Mouse (Mus musculus) left cerebral cortex, postnatal 14 days (tissue): ENCODE data around the gene Ttyh1. TPM values are rescaled to one million over a fixed set of nuclear protein-coding genes. Genes with fewer than 3 reads are reported as not detected.
A peak's percentile ranks its signal among the peaks of the same experiment; 100 is the strongest.

ENCODE experiments used
- DNase-seq, 2 experiments: peaks; one replicate each; pipeline ENCODE4 v3.0.0; 2021 to 2022; ENCODE audit warnings: low spot score in 2 of 2, mixed read lengths in 1 of 2
- intact Hi-C: fragments of 180-260 bp; cut with DNase I; formaldehyde crosslinking; loops from one replicate; pipeline ENCODE4 v1.15.1; 2025
- long read RNA-seq, 2 experiments: library from polyadenylated mRNA; stranded (forward); transcript quantifications; one replicate each; pipeline ENCODE4 v2.0.0; 2021
- total RNA-seq, 2 experiments: library from RNA; stranded (reverse); gene quantifications; 2 replicates each; pipeline ENCODE4 v1.2.3; 2021

The Ttyh1 gene
- total RNA-seq, result 100 to 1,000 TPM; 837 to 867 TPM
- long read RNA-seq, experiment 1, full-length matches to known transcripts, result 860 of 1,037 reads
- long read RNA-seq, experiment 1, partial matches to known transcripts, result 88 of 1,037 reads
- long read RNA-seq, experiment 1, other reads (novel, unspliced or antisense), result 89 of 1,037 reads
- long read RNA-seq, experiment 2, full-length matches to known transcripts, result 721 of 896 reads
- long read RNA-seq, experiment 2, partial matches to known transcripts, result 77 of 896 reads
- long read RNA-seq, experiment 2, other reads (novel, unspliced or antisense), result 98 of 896 reads

- intact Hi-C loops, result loop anchor here (2.0 to 5.0 kb wide), 2 partner anchors 31 to 92 kb away; no protein-coding TSS in a partner anchor
Measured at GRCm38 (mm10) chr7:4119344-4119902, at the start of gene Ttyh1. Gene Ttyh1, plus strand, starts transcription at chr7:4119408.

GRCm38 (mm10) chr7:4071066-4071465 is 48.1 kb upstream of the Ttyh1 start:
- DNase-seq, result no peak
- intact Hi-C loops, result no loop called here

More at GRCm38 (mm10) chr7:4119344-4119902, at the start of gene Ttyh1:
- DNase-seq, result peak; percentile 73 to 79

GRCm38 (mm10) chr7:4073144-4073543 is 46.1 kb upstream of the Ttyh1 start:
- intact Hi-C loops, result no loop called here

GRCm38 (mm10) chr7:4079511-4079910 is 39.7 kb upstream of the Ttyh1 start:
- intact Hi-C loops, result no loop called here
- no peak for DNase-seq

More at GRCm38 (mm10) chr7:4073144-4073543, 46.1 kb upstream of the Ttyh1 start:
- no peak for DNase-seq

- intact Hi-C loops, result no loop called here
- no peak for DNase-seq
Measured at GRCm38 (mm10) chr7:4080552-4080951, 38.7 kb upstream of the Ttyh1 start.

GRCm38 (mm10) chr7:4081706-4082105 is 37.5 kb upstream of the Ttyh1 start:
- DNase-seq, result no peak
- intact Hi-C loops, result no loop called here

GRCm38 (mm10) chr7:4082804-4083203 is 36.4 kb upstream of the Ttyh1 start:
- no peak for DNase-seq
- intact Hi-C loops, result no loop called here

- DNase-seq, result peak in 1 of 2 experiments; percentile 25
- intact Hi-C loops, result no loop called here
Measured at GRCm38 (mm10) chr7:4084161-4084560, 35.0 kb upstream of the Ttyh1 start.

GRCm38 (mm10) chr7:4085562-4085961 is 33.6 kb upstream of the Ttyh1 start:
- no peak for DNase-seq
- intact Hi-C loops, result no loop called here

- peak; percentile 69 to 82 for DNase-seq
- intact Hi-C loops, result no loop called here
Measured at GRCm38 (mm10) chr7:4087238-4087895, 31.8 kb upstream of the Ttyh1 start.

- intact Hi-C loops, result loop anchor here (2.0 kb wide), 1 partner anchor 31 kb away; the partner anchor contains the start of gene Ttyh1
Measured at GRCm38 (mm10) chr7:4087896-4088480, 31.2 kb upstream of the Ttyh1 start.

GRCm38 (mm10) chr7:4088679-4089078 is 30.5 kb upstream of the Ttyh1 start:
- no peak for DNase-seq

More at GRCm38 (mm10) chr7:4087896-4088480, 31.2 kb upstream of the Ttyh1 start:
- peak; percentile 61 for DNase-seq

GRCm38 (mm10) chr7:4091170-4091569 is 28.0 kb upstream of the Ttyh1 start:
- intact Hi-C loops, result loop anchor here (10.0 kb wide), 1 partner anchor 66 kb away; no protein-coding TSS in a partner anchor
- no peak for DNase-seq

More at GRCm38 (mm10) chr7:4088679-4089078, 30.5 kb upstream of the Ttyh1 start:
- intact Hi-C loops, result loop anchor here (2.0 kb wide), 1 partner anchor 30 kb away; the partner anchor contains the start of gene Ttyh1

- intact Hi-C loops, result loop anchor here (10.0 kb wide), 1 partner anchor 74 kb away; no protein-coding TSS in a partner anchor
- no peak for DNase-seq
Measured at GRCm38 (mm10) chr7:4098301-4098700, 20.9 kb upstream of the Ttyh1 start.

- no peak for DNase-seq
- intact Hi-C loops, result loop anchor here (10.0 kb wide), 1 partner anchor 74 kb away; no protein-coding TSS in a partner anchor
Measured at GRCm38 (mm10) chr7:4098832-4099231, 20.4 kb upstream of the Ttyh1 start.

GRCm38 (mm10) chr7:4101144-4101543 is 18.1 kb upstream of the Ttyh1 start:
- DNase-seq, result peak in 1 of 2 experiments; percentile 35
- intact Hi-C loops, result no loop called here

GRCm38 (mm10) chr7:4103411-4103810 is 15.8 kb upstream of the Ttyh1 start:
- intact Hi-C loops, result no loop called here
- DNase-seq, result peak in 1 of 2 experiments; percentile 57

GRCm38 (mm10) chr7:4111766-4112165 is 7.4 kb upstream of the Ttyh1 start:
- intact Hi-C loops, result no loop called here
- DNase-seq, result peak in 1 of 2 experiments; percentile 56

GRCm38 (mm10) chr7:4117050-4117814 is 2.0 kb upstream of the Ttyh1 start:
- intact Hi-C loops, result loop anchor here (5.0 kb wide), 1 partner anchor 90 kb away; no protein-coding TSS in a partner anchor
- DNase-seq, result peak in 1 of 2 experiments; percentile 50
